Mouse (Mus musculus): ENCODE data around the gene Rps19bp1. TPM values are rescaled to one million over a fixed set of nuclear protein-coding genes. Genes with fewer than 3 reads are reported as not detected.

Gene Rps19bp1
- total RNA-seq (2023) = 19.7 to 30.1 TPM (median 27.5 TPM) in 4 replicates

GRCm38 (mm10) chr15:80263610-80264575 is at the start of gene Rps19bp1:
Gene Rps19bp1, minus strand, starts transcription at chr15:80264315.

GRCm38 (mm10) chr15:80286851-80287415 is 22.8 kb upstream of the Rps19bp1 start, which contains the start of gene Cacna1i:
Gene Cacna1i, plus strand, starts transcription at chr15:80287238.

DNA sequence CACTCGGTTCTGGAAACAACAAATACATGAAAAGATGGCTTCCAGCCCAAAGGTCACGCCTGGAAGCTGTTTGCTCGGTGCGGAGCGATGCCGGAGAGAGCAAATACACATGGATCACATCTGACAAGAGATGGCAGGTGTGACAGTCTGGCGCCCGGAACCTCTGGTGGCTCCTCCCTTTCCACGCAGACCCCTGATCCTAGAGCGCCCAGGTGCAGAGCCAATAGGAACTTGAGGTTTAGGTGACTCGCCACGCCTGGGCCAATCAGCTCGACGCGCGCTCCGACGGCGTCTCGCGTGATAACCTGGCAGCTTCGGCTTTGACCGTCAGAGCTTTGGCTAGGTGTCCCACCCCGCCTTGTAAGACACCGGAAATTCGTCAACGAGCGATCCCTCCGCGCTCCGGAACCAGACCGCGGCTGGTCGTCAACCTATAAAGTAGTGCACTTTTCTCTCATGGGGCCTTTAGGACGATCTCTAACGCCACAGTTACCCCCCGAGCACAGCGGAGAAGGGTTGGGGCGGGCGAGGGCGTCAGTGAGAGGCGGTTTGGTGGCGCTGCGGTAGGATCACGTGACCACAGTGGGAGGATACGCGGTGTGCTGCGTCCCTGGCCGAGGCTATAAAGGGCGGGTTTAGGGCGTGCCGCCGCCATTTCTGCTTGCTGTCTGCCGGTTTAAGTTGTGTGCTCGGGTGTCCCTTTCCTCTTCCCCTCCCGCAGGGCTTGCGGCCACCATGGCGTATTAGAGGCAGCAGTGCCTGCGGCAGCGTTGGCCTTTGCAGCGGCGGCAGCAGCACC is 9.1 kb downstream of the Rps19bp1 start, which contains the start of gene Atf4:
Atf4 (plus strand) TSS at position 338 of the 799 bp plus-strand sequence.

GRCm38 (mm10) chr15:80235535-80235934 is 28.6 kb downstream of the Rps19bp1 start, which contains the start of gene AC140267.1:
Gene AC140267.1, plus strand, starts transcription at chr15:80235835.

DNA sequence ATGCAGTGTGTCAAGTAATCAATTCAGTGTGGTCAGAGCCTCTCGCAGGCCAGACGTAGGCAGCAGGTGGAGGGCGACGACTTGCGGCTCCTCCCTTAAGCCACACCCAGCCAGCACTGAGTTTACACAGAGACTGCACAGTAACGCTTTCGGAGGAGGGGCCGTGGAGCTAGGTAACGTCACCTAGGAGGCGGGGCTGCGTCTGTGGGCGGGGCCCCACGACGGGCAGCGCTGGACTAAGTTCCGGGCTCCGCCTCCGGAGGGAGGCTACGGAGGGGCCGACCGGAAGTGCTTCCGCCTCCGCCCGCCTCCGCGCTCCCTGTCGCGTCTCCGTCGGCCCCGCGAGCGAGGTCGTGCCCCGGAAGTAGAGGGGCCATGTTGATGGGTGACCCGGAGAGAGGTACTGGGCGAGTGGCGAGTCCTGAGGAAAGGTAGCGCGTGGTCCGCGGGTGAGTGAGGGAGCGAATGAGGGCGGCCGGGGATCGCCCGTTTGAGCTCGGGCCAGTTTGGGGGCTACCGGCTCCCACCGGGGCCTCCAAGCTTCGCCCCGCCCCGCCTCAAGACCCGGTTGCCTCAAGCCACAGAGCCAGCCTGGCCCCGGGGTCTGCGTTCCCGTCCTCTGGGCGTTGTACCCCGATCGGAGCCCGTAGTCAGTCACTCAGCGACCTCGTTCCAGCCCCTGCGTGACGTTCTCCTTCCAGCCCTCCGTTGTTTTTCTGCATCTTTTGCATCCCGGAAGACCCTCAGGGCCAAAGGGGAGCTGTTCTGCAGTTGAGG is 30.2 kb downstream of the Rps19bp1 start, which contains the start of gene Mief1:
Mief1 (plus strand) TSS at position 286 of the 777 bp plus-strand sequence.

Other genes starting within 250 kb of the Rps19bp1 start
- gene Pdgfb, start 249.3 kb downstream of the Rps19bp1 start, total RNA-seq (2023) = 0.32 to 0.72 TPM (median 0.45 TPM) in 4 replicates
- not detected in 4 replicates for gene Syngr1, start 173.0 kb downstream of the Rps19bp1 start, total RNA-seq (2023)
- gene Rpl3, start 172.4 kb downstream of the Rps19bp1 start, total RNA-seq (2023) = 1,049 to 1,131 TPM (median 1,090 TPM) in 4 replicates
- gene Tab1, start 131.2 kb downstream of the Rps19bp1 start, total RNA-seq (2023) = 15.9 to 24.3 TPM (median 18.2 TPM) in 4 replicates
- gene Mgat3, start 90.6 kb downstream of the Rps19bp1 start, total RNA-seq (2023) = not detected in 4 replicates
- gene Mief1, start 30.3 kb downstream of the Rps19bp1 start, total RNA-seq (2023) = 37.2 to 46.9 TPM (median 42.8 TPM) in 4 replicates
- gene AC140267.1, start 28.5 kb downstream of the Rps19bp1 start, total RNA-seq (2023) = 10.6 to 25.5 TPM (median 18.2 TPM) in 4 replicates
- gene Atf4, start 9.1 kb downstream of the Rps19bp1 start, total RNA-seq (2023) = 551 to 578 TPM (median 565 TPM) in 4 replicates
- 53.9 to 56.3 TPM (median 54.5 TPM) in 4 replicates for gene Cacna1i, start 22.9 kb upstream of the Rps19bp1 start, total RNA-seq (2023)